Mouse (Mus musculus): Measurements from ENCODE around the gene Sox6.

The Sox6 gene

GRCm38 (mm10) chr7:115830366-115830765, 208.2 kb downstream of the Sox6 start:
- no peak for DNase-seq (ENCODE audit: low read depth, low spot score)

GRCm38 (mm10) chr7:115829756-115830155, 208.8 kb downstream of the Sox6 start:
- no peak for DNase-seq (ENCODE audit: low read depth, low spot score)

DNA sequence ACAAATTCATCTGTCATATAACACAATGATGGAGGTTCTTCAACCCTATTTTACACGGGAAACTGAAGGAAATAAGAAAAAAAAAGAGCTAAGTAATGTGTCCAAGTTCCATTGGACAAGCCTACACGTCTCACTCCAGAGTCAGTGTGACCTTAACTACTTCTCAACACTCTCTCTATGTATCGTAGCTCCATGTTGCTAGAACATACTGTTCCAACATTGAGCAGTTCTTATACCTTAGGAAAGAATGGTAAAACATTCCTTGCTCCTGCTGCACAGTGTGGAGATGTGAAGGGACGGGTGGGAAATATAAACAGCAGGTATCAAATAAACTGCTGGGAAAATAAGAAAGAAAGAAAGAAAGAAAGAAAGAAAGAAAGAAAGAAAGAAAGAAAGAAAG, 209.3 kb downstream of the Sox6 start:
- DNase-seq (ENCODE audit: low read depth, low spot score): no peak

DNA sequence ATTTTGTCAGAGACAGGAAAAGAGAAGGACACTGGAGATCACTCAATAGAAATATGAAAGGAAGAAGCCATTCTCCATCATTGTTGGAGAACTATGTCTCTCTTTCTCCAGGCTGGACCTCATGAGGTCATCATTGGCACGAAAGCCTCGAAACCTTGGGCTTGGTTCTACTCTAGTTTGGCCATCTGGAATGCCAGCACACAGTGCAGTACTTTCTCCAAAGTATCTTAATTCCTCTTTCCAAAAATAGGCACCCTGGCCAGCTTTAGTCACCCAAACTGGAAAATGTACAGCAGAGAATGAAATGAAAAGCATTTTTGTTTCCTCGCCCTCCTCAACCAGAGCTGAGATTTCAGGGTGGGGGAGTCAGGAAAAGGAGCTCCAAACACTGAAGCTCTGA, 213.3 kb downstream of the Sox6 start:
- DNase-seq (ENCODE audit: low read depth, low spot score): no peak

DNA sequence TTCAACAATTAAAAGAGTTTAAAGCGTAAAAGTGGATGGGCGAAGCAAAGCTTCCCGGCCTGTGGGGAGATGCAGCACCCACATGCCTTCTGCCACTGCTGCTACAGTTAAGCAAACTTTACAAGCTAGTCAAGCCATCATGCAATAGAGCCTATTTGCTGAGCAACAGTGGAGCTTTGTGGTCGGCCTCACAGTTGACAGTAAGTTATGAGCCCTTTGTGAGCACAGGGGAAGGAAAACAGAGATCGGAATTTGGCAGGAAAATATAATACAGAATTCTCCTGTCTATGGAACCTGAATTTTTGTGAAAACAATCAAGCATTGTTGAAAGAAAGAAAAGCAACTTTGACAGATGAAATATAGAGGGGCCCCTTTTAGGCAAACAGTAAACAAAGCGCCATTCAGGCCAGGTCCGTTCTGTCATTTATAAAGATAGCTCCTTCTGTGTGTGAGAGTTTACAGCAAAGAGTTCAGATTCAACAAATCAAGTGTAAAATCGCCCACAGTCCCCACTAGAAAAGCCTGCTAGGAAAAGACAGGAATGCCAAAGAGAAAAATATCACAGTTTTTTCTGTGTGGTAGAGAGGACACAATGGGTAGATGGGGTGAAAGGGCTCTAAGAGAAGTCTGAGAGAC, 213.9 kb downstream of the Sox6 start:
- DNase-seq (ENCODE audit: low read depth, low spot score): no peak

DNA sequence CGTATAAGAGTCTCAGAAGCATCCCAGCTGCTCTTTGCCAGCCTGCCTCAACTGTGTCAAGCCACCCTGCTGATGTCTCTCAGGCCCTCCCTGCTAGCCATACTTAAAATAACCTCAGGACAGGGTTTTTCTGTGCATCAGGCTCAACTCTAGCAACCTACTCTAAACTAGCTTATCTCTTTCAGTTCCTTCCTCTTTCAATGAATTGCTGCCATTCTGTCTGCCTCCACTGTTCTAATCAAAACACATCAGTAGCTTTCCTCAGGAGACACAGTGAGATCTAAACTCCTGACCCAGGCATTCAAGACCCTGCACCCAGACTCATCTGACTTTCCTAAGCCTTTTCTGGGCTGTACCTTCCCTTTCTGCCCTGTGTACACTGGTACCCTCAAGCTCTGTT, 219.5 kb downstream of the Sox6 start:
- no peak for DNase-seq (ENCODE audit: low read depth, low spot score)

GRCm38 (mm10) chr7:115803256-115803655, 235.3 kb downstream of the Sox6 start:
- DNase-seq (ENCODE audit: low read depth, low spot score): no peak

GRCm38 (mm10) chr7:115794139-115794858, 244.3 kb downstream of the Sox6 start:
- no peak for DNase-seq (ENCODE audit: low read depth, low spot score)

- no peak for DNase-seq (ENCODE audit: low read depth, low spot score)
These were observed 245.8 kb downstream of the Sox6 start for GRCm38 (mm10) chr7:115792841-115793240.

DNA sequence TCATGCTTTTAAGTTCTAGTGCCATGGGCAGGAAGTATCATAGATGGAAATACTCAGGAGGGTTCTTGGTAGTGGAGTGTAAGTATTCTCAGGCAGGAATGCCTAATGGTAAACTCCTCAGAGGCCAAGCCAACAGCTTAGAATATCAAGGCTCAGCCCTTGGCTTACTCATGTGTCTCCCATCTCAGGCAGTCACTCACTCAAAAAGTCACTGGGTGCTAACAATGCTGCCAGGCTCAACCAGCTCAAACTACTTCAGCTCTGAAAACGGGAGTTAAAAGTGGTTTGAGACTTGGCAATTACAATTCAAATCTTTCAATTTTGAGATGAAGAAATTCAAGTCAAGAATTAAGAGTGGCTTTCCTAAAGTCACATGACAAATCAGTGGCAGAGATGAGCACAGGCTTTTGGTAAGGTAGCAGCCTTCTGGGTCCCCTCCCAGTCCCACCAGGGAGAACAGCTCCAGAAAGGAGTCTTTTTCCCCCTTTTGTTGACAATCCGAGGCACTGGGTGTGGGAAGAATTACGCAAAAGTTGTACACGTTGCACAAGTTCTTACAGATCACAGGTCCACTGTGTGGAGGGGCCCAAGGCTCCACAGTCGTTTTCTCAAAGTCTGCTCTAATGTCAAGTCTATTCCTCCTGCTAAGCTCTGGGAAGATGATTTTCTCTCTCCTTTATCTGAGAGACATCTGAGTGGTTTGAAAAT, 249.3 kb downstream of the Sox6 start:
- no peak for DNase-seq (ENCODE audit: low read depth, low spot score)

- no peak for DNase-seq (ENCODE audit: low read depth, low spot score)
These were observed 254.3 kb downstream of the Sox6 start for GRCm38 (mm10) chr7:115783982-115784917.

DNA sequence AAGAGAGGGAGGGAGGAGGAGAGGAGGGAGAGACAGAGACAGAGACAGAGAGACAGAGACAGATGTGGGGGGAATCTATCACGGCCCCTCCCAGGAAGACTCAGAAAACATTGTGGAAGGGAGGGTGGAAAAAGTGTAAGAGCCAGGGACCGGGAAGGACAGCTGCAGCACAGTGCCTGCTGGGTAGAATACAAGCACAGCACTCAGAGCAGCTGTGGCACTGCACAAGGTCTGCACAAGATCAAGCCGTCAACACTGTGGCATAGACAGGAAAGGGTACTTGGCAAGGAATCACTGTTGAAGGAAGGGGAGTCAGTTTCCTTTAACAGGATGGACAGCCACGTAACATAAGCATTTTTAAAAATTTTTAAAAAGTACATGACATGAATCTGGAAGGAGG, 258.4 kb downstream of the Sox6 start:
- DNase-seq (ENCODE audit: low read depth, low spot score): no peak

- no peak for DNase-seq (ENCODE audit: low read depth, low spot score)
These were observed 259.1 kb downstream of the Sox6 start for GRCm38 (mm10) chr7:115779544-115779943.

DNA sequence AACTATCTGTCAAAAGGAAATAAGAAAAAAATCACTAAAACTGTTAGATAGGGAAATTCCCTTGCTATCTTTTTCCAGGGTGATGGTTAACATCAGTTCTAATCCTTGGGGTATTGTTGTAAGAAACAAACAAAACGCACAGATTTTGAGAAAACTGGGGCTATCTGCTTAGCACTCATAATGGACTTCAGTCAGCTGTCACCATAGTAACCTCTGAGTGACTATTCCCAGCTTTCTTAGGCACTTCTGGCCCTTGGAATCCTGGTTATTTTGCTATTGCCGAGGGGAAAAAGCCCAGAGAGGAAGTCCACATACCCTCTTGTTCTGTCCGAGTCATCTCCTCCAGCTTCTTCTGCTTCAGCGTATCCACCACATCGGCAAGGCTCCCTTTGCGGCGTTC, 261.9 kb downstream of the Sox6 start:
- no peak for DNase-seq (ENCODE audit: low read depth, low spot score)

DNA sequence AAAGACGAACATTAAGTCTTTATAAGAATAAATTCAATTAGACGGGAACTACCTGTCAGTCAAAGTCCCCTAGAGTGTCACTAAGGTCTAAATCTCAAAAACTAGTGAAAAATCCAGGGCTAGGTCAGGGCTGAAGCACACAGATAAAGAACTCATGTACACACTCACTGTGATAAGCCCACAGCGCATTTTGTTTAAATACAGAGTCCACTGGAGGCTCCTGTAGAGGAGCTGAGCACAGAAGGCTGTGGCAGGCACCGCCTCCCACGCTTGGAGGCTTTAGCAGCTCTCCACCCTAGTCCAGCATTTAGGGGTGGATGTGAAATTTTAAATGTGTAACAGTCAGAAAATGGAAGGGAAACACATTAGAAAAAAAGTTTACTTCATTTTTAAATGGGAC, 262.3 kb downstream of the Sox6 start:
- DNase-seq (ENCODE audit: low read depth, low spot score): no peak

DNA sequence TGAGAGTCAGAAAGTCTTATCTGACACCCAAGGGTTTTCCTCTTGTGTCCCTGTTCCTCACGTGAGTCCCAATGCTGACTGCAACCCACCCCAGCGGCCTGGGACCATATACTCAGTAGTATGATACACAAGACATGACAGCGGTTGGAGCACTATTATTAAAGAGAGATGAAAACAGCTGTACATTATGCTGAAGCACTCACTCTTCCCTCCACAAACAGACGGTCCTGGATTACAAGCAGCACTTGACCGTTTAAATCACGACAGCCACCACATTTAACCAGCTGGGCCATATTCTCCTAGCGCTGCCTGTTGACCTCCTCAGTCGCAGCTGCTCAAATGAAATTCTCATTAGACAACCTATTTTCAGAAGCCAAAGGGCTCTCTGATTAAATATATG, 272.3 kb downstream of the Sox6 start:
- no peak for DNase-seq (ENCODE audit: low read depth, low spot score)

- no peak for DNase-seq (ENCODE audit: low read depth, low spot score)
These were observed 274.7 kb downstream of the Sox6 start for GRCm38 (mm10) chr7:115763851-115764250.

GRCm38 (mm10) chr7:115758172-115758571, 280.4 kb downstream of the Sox6 start:
- DNase-seq (ENCODE audit: low read depth, low spot score): no peak

DNA sequence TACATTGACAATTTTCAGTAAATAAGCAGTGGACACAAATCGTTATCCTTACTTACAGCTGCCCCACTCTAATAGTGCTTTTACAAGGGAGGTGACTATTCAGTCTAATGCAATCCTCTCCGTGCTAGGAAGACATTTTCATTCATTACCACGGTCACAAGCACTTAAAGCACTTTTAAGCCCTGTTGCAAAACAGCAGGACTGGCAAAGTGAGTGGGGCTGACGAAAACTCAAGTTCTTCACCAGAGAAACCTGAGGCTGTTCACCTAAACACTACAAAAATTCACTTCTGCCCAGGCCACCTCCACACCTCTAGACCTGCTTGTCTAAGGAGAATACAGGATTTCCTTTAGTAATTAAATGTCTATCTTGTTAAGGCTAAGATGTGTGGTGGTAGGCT, 283.3 kb downstream of the Sox6 start:
- no peak for DNase-seq (ENCODE audit: low read depth, low spot score)

GRCm38 (mm10) chr7:115754216-115754615, 284.4 kb downstream of the Sox6 start:
- no peak for DNase-seq (ENCODE audit: low read depth, low spot score)

GRCm38 (mm10) chr7:115752121-115752634, 286.4 kb downstream of the Sox6 start:
- DNase-seq (ENCODE audit: low read depth, low spot score): no peak

GRCm38 (mm10) chr7:115751083-115751482, 287.5 kb downstream of the Sox6 start:
- no peak for DNase-seq (ENCODE audit: low read depth, low spot score)

All from 3T3-L1 (cell line).